Mouse (Mus musculus) spleen, adult 2 months (tissue): Measurements from ENCODE around the gene Krtcap2.

ENCODE experiments used
- CTCF ChIP-seq: fragments of 200-500 bp; IDR thresholded peaks from 2 replicates; pipeline ENCODE4 v1.5.1; 2011; ENCODE audit warnings: mild to moderate bottlenecking, inconsistent platforms; ENCODE audit not compliant: insufficient read depth, insufficient read length, insufficient replicate concordance; ENCODE audit errors: extremely low read depth
- POLR2A ChIP-seq: fragments of 200-500 bp; IDR thresholded peaks from 2 replicates; pipeline ENCODE4 v1.6.1; 2011; ENCODE audit warnings: low read depth, low read length, inconsistent platforms

DNA sequence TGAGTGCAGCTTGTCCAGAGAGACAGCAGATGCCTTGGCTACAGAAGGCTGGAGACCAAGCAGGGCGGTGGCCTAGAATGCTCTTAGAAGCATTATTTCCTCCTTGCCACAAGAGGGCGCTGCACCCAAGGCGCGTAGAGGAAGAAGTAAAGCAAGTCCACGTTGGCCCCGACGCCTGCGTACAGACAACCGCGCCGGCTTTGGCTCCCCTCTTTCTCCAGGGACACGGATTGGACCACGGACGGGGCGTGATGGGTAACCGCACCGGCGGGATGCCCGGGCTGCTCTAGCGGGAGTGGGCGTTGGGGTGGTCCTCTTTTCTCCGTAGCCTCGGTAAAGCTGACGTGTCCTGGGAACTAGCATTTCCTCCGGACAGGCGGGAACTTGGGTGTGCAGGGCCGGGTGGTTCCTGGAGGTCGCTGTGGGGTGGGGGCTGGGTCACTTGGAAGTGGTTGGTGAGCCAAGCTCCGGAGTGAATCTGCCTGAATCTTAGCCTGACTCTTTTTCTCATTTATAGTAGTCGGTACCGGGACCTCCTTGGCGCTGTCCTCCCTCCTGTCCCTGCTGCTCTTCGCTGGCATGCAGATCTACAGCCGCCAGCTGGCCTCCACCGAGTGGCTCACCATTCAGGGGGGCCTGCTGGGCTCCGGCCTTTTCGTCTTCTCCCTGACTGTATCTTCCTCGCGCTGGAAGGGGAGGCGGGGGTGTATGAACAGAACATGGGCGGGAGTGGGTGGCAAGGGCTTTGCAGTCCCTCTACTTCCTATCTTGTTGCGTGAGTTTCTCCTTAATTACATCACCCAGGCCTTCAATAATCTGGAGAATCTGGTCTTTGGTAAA, 715 bp downstream of the Krtcap2 start, which contains the start of gene Trim46:
- TF ChIP-seq CTCF (peak; percentile 88; the same call in 1 of the 2 replicates), POLR2A (no peak; the same call in 1 of the 2 replicates)
